Mouse (Mus musculus): ENCODE measurements around the gene Hivep3.

DNA sequence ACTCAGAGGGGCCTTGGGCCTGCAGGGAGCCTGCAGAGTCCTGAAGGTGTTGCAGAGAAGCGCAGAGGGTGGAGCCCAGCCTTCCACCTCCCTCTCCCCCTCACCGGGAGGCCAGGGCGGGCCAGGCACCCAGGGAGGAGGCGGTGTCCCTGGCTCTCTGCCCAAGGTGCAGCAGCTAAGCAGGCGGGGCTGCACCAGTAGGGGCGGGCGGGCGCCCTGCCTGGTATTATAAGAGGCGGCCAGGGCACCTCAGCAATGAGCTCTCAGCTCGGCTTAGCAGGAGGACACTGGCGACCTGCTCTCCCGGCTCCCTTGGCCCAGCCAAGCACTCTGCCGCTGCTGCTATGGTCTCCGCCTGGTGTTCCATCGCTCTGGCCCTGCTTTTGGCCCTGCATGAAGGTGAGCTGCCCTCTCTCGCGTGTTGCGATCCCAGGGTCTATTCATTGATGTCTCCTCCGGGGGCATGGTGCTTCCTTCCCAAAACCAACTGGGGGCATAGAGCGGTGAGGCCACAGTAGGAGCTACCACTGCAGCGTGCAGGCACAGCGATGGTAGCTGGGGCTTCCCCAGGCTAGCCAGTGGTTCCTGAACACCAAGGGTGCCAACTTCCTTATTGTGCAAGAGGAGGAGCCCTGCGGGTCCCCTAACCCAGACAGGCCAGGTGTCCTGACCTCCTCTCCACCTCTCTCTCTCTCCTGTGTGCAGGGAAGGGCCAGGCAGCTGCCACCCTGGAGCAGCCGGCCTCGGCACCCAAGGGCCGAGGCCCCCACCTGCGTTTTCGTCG is 427.8 kb downstream of the Hivep3 start, which contains the start of gene Edn2:
- TF ChIP-seq CTCF (IDR thresholded peaks at IDR 0.05; ENCODE audit: borderline replicate concordance, control insufficient read depth, extremely low read depth, insufficient read depth, low read length, poor library complexity) = no peak
- no peak for TF ChIP-seq POLR2A (IDR thresholded peaks at IDR 0.05; ENCODE audit: control insufficient read depth, extremely low read depth, insufficient read depth, low read length, poor library complexity)

All from thymus, adult 2 months (tissue).